Mouse (Mus musculus) midbrain, embryonic 16.5 days (tissue): ENCODE data around the gene Pomgnt1. TPM values are rescaled to one million over a fixed set of nuclear protein-coding genes. Genes with fewer than 3 reads are reported as not detected.

Source experiments
- ATAC-seq: fragments of 200-750 bp; cut with Nextera tagmentation; 2 replicates; pipeline ENCODE4 v1.8.0; 2017; ENCODE audit warnings: moderate TSS enrichment
- H3K27ac ChIP-seq: fragments of 300-500 bp; sonication (generic); 2 replicates; pipeline ENCODE4 v1.5.1; 2014; ENCODE audit warnings: mild to moderate bottlenecking, low read length, mixed read lengths
- H3K27me3 ChIP-seq: fragments of 300-500 bp; sonication (generic); 2 replicates; pipeline ENCODE4 v1.6.1; 2014; ENCODE audit warnings: low read depth, low read length, mixed read lengths; ENCODE audit not compliant: control insufficient read depth, insufficient read depth
- H3K36me3 ChIP-seq: fragments of 300-500 bp; sonication (generic); 2 replicates; pipeline ENCODE4 v1.6.1; 2014; ENCODE audit warnings: mild to moderate bottlenecking, low read length, moderate library complexity, mixed read lengths; ENCODE audit not compliant: control insufficient read depth, insufficient read depth
- H3K4me1 ChIP-seq: fragments of 300-500 bp; sonication (generic); 2 replicates; pipeline ENCODE4 v1.6.1; 2014; ENCODE audit warnings: mild to moderate bottlenecking, low read length, mixed read lengths; ENCODE audit not compliant: control insufficient read depth, insufficient read depth
- H3K4me2 ChIP-seq: fragments of 300-500 bp; sonication (generic); 2 replicates; pipeline ENCODE4 v1.6.1; 2014; ENCODE audit warnings: mild to moderate bottlenecking, low read length, mixed read lengths
- H3K4me3 ChIP-seq: fragments of 300-500 bp; sonication (generic); 2 replicates; pipeline ENCODE4 v1.5.1; 2014; ENCODE audit warnings: low read depth, mild to moderate bottlenecking, low read length, moderate library complexity, mixed read lengths
- H3K9ac ChIP-seq: fragments of 300-500 bp; sonication (generic); 2 replicates; pipeline ENCODE4 v1.6.1; 2014; ENCODE audit warnings: low read depth, low read length, mixed read lengths
- H3K9me3 ChIP-seq: fragments of 300-500 bp; sonication (generic); replicated peaks from 2 replicates; pipeline ENCODE4 v1.6.1; 2014; ENCODE audit warnings: mild to moderate bottlenecking, low read length, mixed read lengths; ENCODE audit not compliant: control insufficient read depth, poor library complexity, severe bottlenecking
- WGBS: fragments of 180-500 bp; shearing (Covaris S2); extraction: QIAGEN DNeasy Blood & Tissue Kit; methylation state at CpG from one replicate; pipeline ENCODE4 v1.1.7; 2014; 5-methylcytosine and 5-hydroxymethylcytosine counted together
- polyA plus RNA-seq: library from polyadenylated mRNA; unstranded; fragments of >200 nt; fragmentation: Nextera tagmentation; extraction: Ambion mirVana; gene quantifications from 2 replicates; pipeline ENCODE4 v1.2.1, GENCODE M21; 2015

Gene Pomgnt1
- polyA plus RNA-seq, 1 experiment from 2014 or later = 68.8 TPM

DNA sequence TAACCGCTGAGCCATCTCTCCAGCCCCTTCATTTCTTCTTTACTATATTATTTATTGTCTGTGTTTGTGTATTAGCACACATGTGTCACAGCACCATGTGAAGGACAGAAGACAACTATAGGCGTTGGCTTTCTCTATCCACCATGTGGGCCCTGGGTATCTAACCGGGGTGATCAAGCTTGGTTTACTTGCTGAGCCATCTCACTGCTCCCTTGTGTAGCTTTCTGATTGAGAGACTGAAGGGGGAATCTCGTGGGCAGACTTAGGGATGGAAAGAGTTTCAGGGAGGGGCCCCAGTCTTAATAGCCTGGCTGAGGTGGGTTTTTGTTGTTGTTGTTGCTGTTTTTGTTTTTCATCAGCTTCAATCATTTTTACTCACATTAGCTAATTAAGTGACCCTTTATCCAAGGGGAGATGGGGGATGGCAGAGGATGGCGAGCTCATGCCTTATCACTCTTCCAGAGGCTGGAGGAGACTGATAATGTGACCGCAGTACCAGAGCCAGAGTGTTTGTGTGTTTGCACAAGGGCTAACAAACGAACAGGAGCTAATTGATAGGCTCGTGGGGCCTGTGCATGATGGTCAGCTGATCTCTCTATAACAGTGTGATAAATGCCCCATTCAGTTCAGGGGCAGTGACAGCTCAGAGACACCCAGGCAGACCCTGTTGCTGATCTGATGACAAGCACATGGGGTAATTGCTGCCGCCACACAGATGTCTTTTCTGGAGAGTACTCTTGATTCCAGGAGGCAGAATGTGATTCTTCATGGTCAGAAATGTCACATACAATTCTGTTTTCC lies 70.1 kb downstream of the Pomgnt1 start:
- no peaks in the 10 kb centered on the region for H3K27me3 ChIP-seq
- H3K9ac ChIP-seq = no peak overlapping the region
- 79% methylated on average over 9 of the region's 9 CpGs for WGBS
- no peaks in the 10 kb centered on the region for H3K4me1 ChIP-seq
- H3K36me3 ChIP-seq = no peaks in the 10 kb centered on the region
- ATAC-seq = no peak
- H3K9me3 ChIP-seq = no peaks in the 10 kb centered on the region
- H3K4me3 ChIP-seq = no peak overlapping the region
- no peak overlapping the region for H3K27ac ChIP-seq
- H3K4me2 ChIP-seq = no peak overlapping the region

DNA sequence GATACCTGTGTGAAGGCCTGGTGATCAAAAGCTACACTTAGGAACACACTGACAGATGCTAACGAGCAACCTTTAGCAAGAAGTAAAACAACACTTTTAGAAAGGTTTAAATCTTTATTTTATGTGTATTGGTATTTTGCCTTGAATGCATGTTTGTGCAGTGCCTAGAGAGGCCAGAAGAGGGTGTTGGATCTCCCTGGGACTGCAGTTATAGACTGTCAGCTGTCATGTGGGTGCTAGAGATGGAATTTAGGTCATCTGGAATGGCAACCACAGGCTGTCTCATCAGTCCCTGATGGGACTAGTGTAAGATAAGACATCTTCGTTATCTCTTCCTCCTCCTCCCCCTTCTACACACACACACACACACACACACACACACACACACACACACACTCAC lies 74.8 kb downstream of the Pomgnt1 start:
- ATAC-seq = no peak

DNA sequence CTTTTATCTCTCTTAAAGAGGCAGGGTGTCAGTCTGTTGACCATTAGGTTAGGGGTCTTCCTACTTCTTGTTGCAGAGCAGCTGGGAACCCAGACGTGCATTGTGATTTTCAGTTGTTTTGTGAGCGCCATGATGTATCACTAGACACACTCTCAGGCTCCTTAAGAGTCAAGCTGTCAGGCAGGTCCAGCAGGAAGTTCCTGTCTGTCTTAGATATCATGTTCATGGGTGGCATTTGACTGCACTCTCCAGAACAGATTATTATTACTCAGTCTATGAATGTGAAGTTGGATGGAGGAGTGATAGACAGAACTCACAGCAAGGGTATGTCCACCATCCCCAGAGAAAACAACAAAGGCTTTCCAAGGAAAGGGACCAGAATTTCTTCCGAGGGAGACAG lies 80.8 kb downstream of the Pomgnt1 start:
- Histone ChIP-seq H3K9me3 (no peaks in the 10 kb centered on the region), H3K4me1 (no peaks in the 10 kb centered on the region), H3K9ac (no peak overlapping the region), H3K4me3 (no peak overlapping the region), H3K27me3 (no peaks in the 10 kb centered on the region), H3K36me3 (no peaks in the 10 kb centered on the region), H3K27ac (no peak overlapping the region), H3K4me2 (no peak overlapping the region)
- WGBS = 75% methylated on average over 3 of the region's 3 CpGs
- no peak for ATAC-seq

More for the DNA sequence above, 74.8 kb downstream of the Pomgnt1 start:
- H3K27ac ChIP-seq = no peak overlapping the region
- H3K4me1 ChIP-seq = no peaks in the 10 kb centered on the region
- H3K4me2 ChIP-seq = no peak overlapping the region
- no peak overlapping the region for H3K4me3 ChIP-seq
- H3K9ac ChIP-seq = no peak overlapping the region
- no peaks in the 10 kb centered on the region for H3K36me3 ChIP-seq
- no peaks in the 10 kb centered on the region for H3K27me3 ChIP-seq
- no peaks in the 10 kb centered on the region for H3K9me3 ChIP-seq
- 91% methylated on average over 2 of the region's 2 CpGs for whole genome bisulfite sequencing

DNA sequence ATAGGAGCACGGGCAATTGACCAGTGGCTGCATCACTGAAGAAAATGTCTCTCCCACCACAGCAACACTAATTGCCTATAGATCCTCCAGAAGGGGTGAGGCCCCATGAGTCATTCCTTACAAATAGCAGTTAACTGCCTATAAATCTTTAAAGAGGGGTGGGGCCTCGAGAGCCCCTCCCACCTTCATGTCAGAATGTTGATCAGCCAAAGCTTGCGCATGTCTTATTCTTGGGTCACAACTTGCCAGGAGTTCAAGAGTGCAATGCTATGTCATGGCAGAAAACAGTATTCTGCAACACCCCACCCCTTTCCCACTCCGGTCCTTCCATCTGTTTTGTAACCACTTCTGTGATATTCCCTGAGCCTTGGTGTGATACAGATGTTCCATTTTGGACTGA lies 82.9 kb downstream of the Pomgnt1 start:
- no peaks in the 10 kb centered on the region for H3K4me1 ChIP-seq
- no peaks in the 10 kb centered on the region for H3K36me3 ChIP-seq
- no peaks in the 10 kb centered on the region for H3K9me3 ChIP-seq
- H3K4me3 ChIP-seq = no peak overlapping the region
- 87% methylated on average over 4 of the region's 4 CpGs for WGBS
- no peak overlapping the region for H3K27ac ChIP-seq
- H3K4me2 ChIP-seq = no peak overlapping the region
- H3K27me3 ChIP-seq = no peaks in the 10 kb centered on the region
- ATAC-seq = no peak
- no peak overlapping the region for H3K9ac ChIP-seq

DNA sequence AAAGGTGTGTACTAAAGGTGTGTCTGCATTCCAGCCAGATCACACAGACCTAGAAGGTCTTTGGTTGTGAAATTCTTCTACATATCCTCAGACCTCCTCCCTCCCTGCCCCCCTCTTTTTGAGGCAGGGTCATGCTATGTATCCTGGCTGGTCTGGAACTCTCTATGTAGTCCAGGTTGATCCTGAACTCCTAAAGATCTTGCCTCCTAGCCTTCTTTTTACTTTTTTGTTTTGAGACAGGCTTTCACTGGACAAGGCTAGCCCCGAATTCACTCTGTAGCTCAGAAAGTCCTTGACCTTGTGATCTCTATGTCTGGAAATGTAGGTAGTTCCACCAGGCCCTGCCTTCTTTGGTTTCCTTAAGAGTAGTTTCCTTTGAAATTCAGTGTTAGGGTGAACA lies 85.3 kb downstream of the Pomgnt1 start:
- Histone ChIP-seq H3K9ac (no peak overlapping the region), H3K27ac (no peak overlapping the region), H3K9me3 (no peaks in the 10 kb centered on the region), H3K36me3 (no peaks in the 10 kb centered on the region), H3K4me2 (no peak overlapping the region), H3K4me3 (no peak overlapping the region), H3K4me1 (no peaks in the 10 kb centered on the region), H3K27me3 (no peaks in the 10 kb centered on the region)
- WGBS = 97% methylated on average over 1 of the region's 1 CpGs
- ATAC-seq = no peak

Other genes starting within 250 kb of the Pomgnt1 start
- gene Kncn, start 239.4 kb upstream of the Pomgnt1 start, polyA plus RNA-seq = 0.18 TPM in 1 of 2 replicates, not detected in the other
- gene 6430628N08Rik, start 233.2 kb upstream of the Pomgnt1 start, polyA plus RNA-seq = 0.48 and 0.55 TPM in 2 replicates
- gene Dmbx1, start 183.9 kb upstream of the Pomgnt1 start, polyA plus RNA-seq = 6.1 and 12.0 TPM in 2 replicates
- gene Faah, start 105.9 kb upstream of the Pomgnt1 start, polyA plus RNA-seq = 25.9 and 27.3 TPM in 2 replicates
- gene Nsun4, start 70.0 kb upstream of the Pomgnt1 start, polyA plus RNA-seq = 9.9 and 11.3 TPM in 2 replicates
- 367 and 376 TPM in 2 replicates for gene Uqcrh, start 48.8 kb upstream of the Pomgnt1 start, polyA plus RNA-seq
- gene Lrrc41, start 48.6 kb upstream of the Pomgnt1 start, polyA plus RNA-seq = 73.7 and 74.6 TPM in 2 replicates
- gene Rad54l, start 150 bp upstream of the Pomgnt1 start, polyA plus RNA-seq = 4.6 and 6.1 TPM in 2 replicates
- 2.1 and 3.1 TPM in 2 replicates for gene Lurap1, start 27.5 kb downstream of the Pomgnt1 start, polyA plus RNA-seq
- not detected in 2 replicates for gene Tspan1, start 43.8 kb downstream of the Pomgnt1 start, polyA plus RNA-seq
- gene 1700042G07Rik, start 49.5 kb downstream of the Pomgnt1 start, polyA plus RNA-seq = not detected in 2 replicates
- gene Gm49337, start 49.5 kb downstream of the Pomgnt1 start, polyA plus RNA-seq = not detected in 2 replicates
- 80.5 and 94.2 TPM in 2 replicates for gene Pik3r3, start 97.8 kb downstream of the Pomgnt1 start, polyA plus RNA-seq